Mouse (Mus musculus) neural tube, embryonic 15.5 days (tissue): Measurements from ENCODE around the gene 6030458C11Rik. TPM values are rescaled to one million over a fixed set of nuclear protein-coding genes. Genes with fewer than 3 reads are reported as not detected.

ENCODE experiments used
- ATAC-seq: fragments of 200-750 bp; cut with Nextera tagmentation; 2 replicates; pipeline ENCODE4 v1.8.0; 2017; ENCODE audit warnings: mild to moderate bottlenecking, moderate TSS enrichment, moderate library complexity; ENCODE audit not compliant: low FRiP score
- H3K27ac ChIP-seq: fragments of 300-500 bp; sonication (generic); replicated peaks from 2 replicates; pipeline ENCODE4 v1.5.1; 2015; ENCODE audit warnings: mild to moderate bottlenecking, inconsistent platforms
- H3K27me3 ChIP-seq: fragments of 300-500 bp; sonication (generic); replicated peaks from 2 replicates; pipeline ENCODE4 v1.6.1; 2015; ENCODE audit warnings: inconsistent platforms
- H3K36me3 ChIP-seq: fragments of 300-500 bp; sonication (generic); 2 replicates; pipeline ENCODE4 v1.6.1; 2015; ENCODE audit warnings: inconsistent platforms
- H3K4me1 ChIP-seq: fragments of 300-500 bp; sonication (generic); 2 replicates; pipeline ENCODE4 v1.6.1; 2015; ENCODE audit warnings: inconsistent platforms
- H3K4me2 ChIP-seq: fragments of 300-500 bp; sonication (generic); 2 replicates; pipeline ENCODE4 v1.6.1; 2015; ENCODE audit warnings: inconsistent platforms, mild to moderate bottlenecking, moderate library complexity
- H3K4me3 ChIP-seq: fragments of 300-500 bp; sonication (generic); replicated peaks from 2 replicates; pipeline ENCODE4 v1.5.1; 2015; ENCODE audit warnings: mild to moderate bottlenecking, inconsistent platforms
- H3K9ac ChIP-seq: fragments of 300-500 bp; sonication (generic); replicated peaks from 2 replicates; pipeline ENCODE4 v1.6.1; 2015; ENCODE audit warnings: mild to moderate bottlenecking, inconsistent platforms
- H3K9me3 ChIP-seq: fragments of 300-500 bp; sonication (generic); replicated peaks from 2 replicates; pipeline ENCODE4 v1.6.1; 2016; ENCODE audit warnings: inconsistent platforms
- WGBS: fragments of 180-500 bp; shearing (Covaris S2); methylation state at CpG from one replicate; pipeline ENCODE4 v1.1.7; 2015; ENCODE audit warnings: mixed read lengths; 5-methylcytosine and 5-hydroxymethylcytosine counted together
- polyA plus RNA-seq: library from polyadenylated mRNA; unstranded; fragments of >200 nt; fragmentation: Nextera tagmentation; extraction: Ambion mirVana; gene quantifications from 2 replicates; pipeline ENCODE4 v1.2.1, GENCODE M21; 2015

The 6030458C11Rik gene
- polyA plus RNA-seq, 1 experiment from 2014 or later: 37.3 TPM

DNA sequence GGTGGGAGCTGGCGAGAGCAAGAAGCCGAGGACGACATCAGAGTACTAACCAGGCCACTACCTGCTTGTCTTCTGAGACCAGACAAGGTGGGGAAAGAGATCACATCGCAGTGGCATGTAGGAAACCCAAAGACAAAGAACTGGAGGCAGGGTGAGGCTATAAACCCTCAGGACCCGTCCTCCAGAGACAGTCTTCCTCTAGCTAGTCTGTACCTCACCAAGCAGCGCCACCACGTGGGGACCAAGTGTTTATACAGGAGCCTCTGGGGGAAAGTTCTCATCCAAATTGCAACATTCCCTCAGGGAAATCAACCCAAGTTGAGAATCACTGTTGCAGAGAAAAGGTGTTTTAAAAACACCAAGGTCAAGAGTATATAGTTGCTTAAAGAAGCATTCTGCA, 18.4 kb upstream of the 6030458C11Rik start:
- no peak overlapping the region for H3K4me3 ChIP-seq
- WGBS: 83% methylated on average over 7 of the region's 7 CpGs
- peaks cover 84% of the 10 kb centered on the region for H3K36me3 ChIP-seq
- no peaks in the 10 kb centered on the region for H3K27me3 ChIP-seq
- no peaks in the 10 kb centered on the region for H3K9me3 ChIP-seq
- no peaks in the 10 kb centered on the region for H3K4me1 ChIP-seq
- H3K9ac ChIP-seq: no peak overlapping the region
- no peak overlapping the region for H3K4me2 ChIP-seq
- no peak for ATAC-seq
- H3K27ac ChIP-seq: no peak overlapping the region

DNA sequence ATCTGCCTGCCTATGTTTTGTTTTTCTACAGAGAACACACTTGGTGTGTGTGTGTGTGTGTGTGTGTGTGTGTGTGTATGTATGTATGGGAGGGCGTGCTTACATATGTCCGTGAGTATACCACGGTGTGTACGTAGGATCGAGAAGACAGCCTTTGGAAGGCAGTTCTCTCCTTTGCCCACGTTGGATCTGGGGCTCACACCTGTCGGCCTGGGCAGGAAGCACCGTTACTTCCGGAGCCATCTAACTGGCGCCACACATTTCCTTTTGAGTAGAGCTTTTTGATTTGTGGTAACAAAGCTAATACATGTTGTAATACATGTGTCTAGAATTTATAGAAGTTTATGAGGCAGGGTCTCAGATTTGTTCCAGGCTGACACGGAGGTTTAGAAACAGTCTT, 16.3 kb upstream of the 6030458C11Rik start:
- no peak overlapping the region for H3K4me2 ChIP-seq
- H3K27ac ChIP-seq: no peak overlapping the region
- no peak overlapping the region for H3K9ac ChIP-seq
- no peak for ATAC-seq
- 0 out of 2 replicates have a peak, but pooled peaks cover 1% of the 10 kb centered on the region for H3K4me1 ChIP-seq
- H3K4me3 ChIP-seq: no peak overlapping the region
- H3K27me3 ChIP-seq: no peaks in the 10 kb centered on the region
- WGBS: 95% methylated on average over 11 of the region's 11 CpGs
- H3K9me3 ChIP-seq: no peaks in the 10 kb centered on the region
- H3K36me3 ChIP-seq: peaks cover 84% of the 10 kb centered on the region

DNA sequence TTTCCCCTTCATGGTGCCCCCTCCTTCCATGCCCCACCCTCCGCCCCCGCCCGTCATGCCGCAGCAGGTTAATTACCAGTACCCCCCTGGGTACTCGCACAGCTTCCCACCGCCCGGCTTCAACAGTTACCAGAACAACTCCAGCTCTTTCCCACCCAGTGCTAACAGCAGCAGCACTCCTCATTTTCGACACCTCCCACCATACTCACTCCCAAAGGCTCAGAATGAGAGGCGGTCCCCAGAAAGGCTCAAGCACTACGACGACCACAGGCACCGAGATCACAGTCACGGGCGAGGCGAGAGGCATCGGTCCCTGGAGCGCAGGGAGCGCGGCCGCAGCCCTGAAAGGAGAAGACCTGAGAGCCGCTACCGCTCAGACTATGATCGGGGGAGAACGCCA, 9.8 kb upstream of the 6030458C11Rik start:
- WGBS: 92% methylated on average over 24 of the region's 24 CpGs
- peaks cover 68% of the 10 kb centered on the region for H3K36me3 ChIP-seq
- H3K9me3 ChIP-seq: no peaks in the 10 kb centered on the region
- no peak overlapping the region for H3K9ac ChIP-seq
- H3K4me1 ChIP-seq: 0 out of 2 replicates have a peak, but pooled peaks cover 2% of the 10 kb centered on the region
- ATAC-seq: no peak
- H3K27me3 ChIP-seq: no peaks in the 10 kb centered on the region
- no peak overlapping the region for H3K4me2 ChIP-seq
- no peak overlapping the region for H3K27ac ChIP-seq
- no peak overlapping the region for H3K4me3 ChIP-seq

DNA sequence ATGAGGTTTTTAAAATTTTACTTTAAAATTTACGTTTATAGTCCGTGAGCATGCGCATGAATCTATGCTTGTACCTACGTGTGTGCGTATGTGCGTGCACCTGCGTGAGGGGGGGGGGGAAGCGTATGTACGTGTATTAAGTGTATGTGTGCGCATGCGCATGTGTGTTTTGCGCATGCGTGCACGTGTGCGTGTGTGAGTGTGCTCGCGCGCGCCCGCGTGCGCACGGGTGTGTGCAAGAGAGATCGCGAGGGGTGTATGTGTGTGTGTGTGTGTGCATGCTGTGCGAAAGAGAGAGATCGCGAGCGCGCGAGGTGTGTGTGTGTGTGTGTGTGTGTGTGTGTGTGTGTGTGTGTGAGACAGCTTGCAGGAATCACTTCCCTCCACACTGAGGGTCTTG, 8.9 kb upstream of the 6030458C11Rik start:
- H3K4me1 ChIP-seq: 0 out of 2 replicates have a peak, but pooled peaks cover 2% of the 10 kb centered on the region
- H3K27ac ChIP-seq: no peak overlapping the region
- H3K4me3 ChIP-seq: no peak overlapping the region
- no peaks in the 10 kb centered on the region for H3K27me3 ChIP-seq
- WGBS: 99% methylated on average over 31 of the region's 31 CpGs
- no peaks in the 10 kb centered on the region for H3K9me3 ChIP-seq
- no peak for ATAC-seq
- H3K9ac ChIP-seq: no peak overlapping the region
- no peak overlapping the region for H3K4me2 ChIP-seq
- H3K36me3 ChIP-seq: peaks cover 73% of the 10 kb centered on the region

DNA sequence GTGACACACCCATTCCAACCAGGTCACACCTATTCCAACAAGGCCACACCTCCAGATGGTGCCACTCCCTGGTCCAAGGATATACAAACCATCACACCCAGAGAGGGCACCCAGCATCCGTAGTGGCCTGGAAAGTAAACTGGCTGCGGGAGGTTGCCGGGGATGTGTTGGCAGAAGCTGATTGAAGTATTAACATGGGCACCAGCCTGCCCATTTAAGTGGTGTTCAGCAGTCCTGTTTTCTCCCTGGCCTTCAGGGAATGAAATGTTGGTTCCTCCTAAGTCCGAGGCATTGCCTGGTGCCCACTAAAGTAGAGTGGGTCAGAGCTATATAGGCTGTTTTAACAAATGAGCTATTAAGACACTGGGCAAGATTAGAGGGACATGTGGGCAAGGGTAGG, 8.2 kb upstream of the 6030458C11Rik start:
- no peaks in the 10 kb centered on the region for H3K27me3 ChIP-seq
- H3K9me3 ChIP-seq: no peaks in the 10 kb centered on the region
- no peak overlapping the region for H3K9ac ChIP-seq
- WGBS: 98% methylated on average over 4 of the region's 4 CpGs
- H3K4me1 ChIP-seq: 0 out of 2 replicates have a peak, but pooled peaks cover 2% of the 10 kb centered on the region
- H3K4me2 ChIP-seq: no peak overlapping the region
- ATAC-seq: no peak
- no peak overlapping the region for H3K4me3 ChIP-seq
- peaks cover 73% of the 10 kb centered on the region for H3K36me3 ChIP-seq
- no peak overlapping the region for H3K27ac ChIP-seq

DNA sequence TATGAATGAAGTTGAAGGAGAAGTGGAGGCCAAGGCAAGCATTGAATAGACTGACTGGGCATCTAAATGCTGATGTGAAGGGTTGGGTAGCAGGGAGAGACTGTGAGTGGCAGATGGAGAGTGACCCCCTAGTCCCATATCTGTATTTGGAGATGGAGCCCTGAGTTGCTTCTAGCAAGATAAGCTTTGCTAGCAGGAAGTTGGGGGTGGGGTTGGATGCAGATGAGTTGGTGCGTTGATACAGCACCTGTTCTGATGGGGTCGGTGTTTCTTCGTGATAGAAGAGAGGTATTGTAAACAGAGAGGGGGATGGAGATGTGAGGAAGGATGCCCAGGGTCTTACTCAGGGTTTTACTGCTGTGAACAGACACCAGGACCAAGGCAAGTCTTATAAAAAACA, 5.4 kb upstream of the 6030458C11Rik start:
- no peak overlapping the region for H3K4me3 ChIP-seq
- peaks cover 60% of the 10 kb centered on the region for H3K36me3 ChIP-seq
- H3K4me2 ChIP-seq: no peak overlapping the region
- 94% methylated on average over 3 of the region's 3 CpGs for WGBS
- H3K9ac ChIP-seq: no peak overlapping the region
- H3K27ac ChIP-seq: no peak overlapping the region
- H3K27me3 ChIP-seq: no peaks in the 10 kb centered on the region
- H3K9me3 ChIP-seq: no peaks in the 10 kb centered on the region
- ATAC-seq: no peak
- H3K4me1 ChIP-seq: peaks cover 16% of the 10 kb centered on the region

DNA sequence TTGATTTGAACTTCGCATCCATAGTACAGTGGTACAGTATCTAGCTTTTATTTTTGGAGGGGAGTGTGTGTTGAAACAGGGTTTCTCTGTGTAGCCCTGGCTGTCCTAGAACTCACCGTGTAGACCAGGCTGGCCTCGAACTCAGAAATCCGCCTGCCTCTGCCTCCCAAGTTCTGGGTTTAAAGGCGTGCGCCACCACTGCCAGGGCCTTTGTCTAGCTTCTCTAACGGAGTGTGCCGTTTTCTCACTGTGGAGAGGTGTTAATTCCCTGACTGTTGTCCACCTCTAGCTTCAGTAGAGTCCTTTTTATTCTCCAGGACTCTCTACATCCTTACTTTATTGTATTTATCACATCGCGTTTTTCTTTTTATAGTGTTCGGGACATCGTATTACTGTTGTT, 959 bp upstream of the 6030458C11Rik start:
- no peak for ATAC-seq
- H3K9ac ChIP-seq: peak overlapping the region; percentile 67
- no peaks in the 10 kb centered on the region for H3K27me3 ChIP-seq
- peaks cover 47% of the 10 kb centered on the region for H3K36me3 ChIP-seq
- no peak overlapping the region for H3K27ac ChIP-seq
- peak overlapping the region; percentile 75 for H3K4me2 ChIP-seq
- H3K4me1 ChIP-seq: peaks cover 35% of the 10 kb centered on the region
- peak overlapping the region; percentile 97 for H3K4me3 ChIP-seq
- no peaks in the 10 kb centered on the region for H3K9me3 ChIP-seq
- WGBS: 55% methylated on average over 12 of the region's 12 CpGs

DNA sequence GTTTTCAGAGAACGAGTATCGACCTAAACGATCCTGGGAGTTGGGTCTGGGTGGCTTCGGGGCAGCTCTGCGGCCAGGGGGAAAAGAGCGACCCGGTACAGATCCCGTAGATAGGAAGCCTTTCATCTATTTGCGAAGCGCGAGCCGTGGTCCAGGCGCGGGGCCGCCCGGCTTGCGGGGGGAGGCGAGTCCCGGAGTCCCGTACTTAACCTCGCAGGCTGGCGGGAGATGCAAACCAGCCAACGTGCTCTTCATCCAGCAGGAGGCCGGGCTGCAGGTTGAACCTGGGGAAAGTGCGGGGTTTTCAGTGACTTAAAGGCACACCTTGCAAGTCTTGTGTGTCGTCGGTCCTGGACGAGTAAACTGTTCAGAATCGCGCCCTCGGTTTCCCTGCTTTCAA, 516 bp upstream of the 6030458C11Rik start:
- peak overlapping the region; percentile 75 for H3K4me2 ChIP-seq
- H3K4me1 ChIP-seq: peaks cover 35% of the 10 kb centered on the region
- H3K36me3 ChIP-seq: peaks cover 49% of the 10 kb centered on the region
- H3K9me3 ChIP-seq: no peaks in the 10 kb centered on the region
- ATAC-seq: peak; percentile 60
- H3K9ac ChIP-seq: peak overlapping the region; percentile 67
- peak overlapping the region; percentile 85 for H3K27ac ChIP-seq
- H3K27me3 ChIP-seq: no peaks in the 10 kb centered on the region
- under 1% methylated on average over 31 of the region's 31 CpGs for WGBS
- peak overlapping the region; percentile 97 for H3K4me3 ChIP-seq

DNA sequence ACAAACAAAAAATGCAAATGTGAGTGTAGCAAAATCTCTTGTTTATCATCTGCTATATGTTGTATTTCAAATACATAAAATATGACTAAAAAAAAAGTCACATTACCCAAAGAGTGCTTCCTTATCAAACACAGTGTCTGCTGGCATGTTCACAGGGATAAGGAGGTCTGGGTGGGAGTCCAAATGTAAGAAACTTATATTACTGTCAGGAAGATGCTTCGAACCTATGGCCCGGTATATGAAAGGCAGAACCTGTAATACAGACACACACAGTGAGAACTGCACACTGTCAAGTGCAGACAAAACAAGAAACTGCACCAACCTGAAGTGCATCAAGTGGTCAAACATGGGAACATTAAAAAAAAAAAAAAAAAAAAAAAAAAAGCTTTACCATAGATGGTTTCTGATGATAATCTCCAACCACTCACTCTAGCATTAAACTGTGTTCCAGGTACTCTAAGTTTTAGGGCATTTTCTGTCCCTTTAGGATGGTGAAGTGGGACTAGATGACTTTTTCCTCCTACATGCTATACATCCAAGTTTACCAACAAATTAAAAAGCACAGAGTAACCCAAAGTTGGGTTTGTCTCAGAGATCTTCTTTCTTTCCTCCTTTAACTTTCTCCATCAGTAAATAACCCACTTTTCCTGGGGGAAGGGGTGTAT, 862 bp downstream of the 6030458C11Rik start:
- Histone ChIP-seq H3K4me3 (peak overlapping the region; percentile 97), H3K36me3 (peaks cover 50% of the 10 kb centered on the region), H3K4me2 (peak overlapping the region; percentile 73), H3K27ac (no peak overlapping the region), H3K9ac (peak overlapping the region; percentile 88), H3K9me3 (no peaks in the 10 kb centered on the region), H3K27me3 (no peaks in the 10 kb centered on the region), H3K4me1 (peaks cover 35% of the 10 kb centered on the region)
- 96% methylated on average over 2 of the region's 2 CpGs for WGBS
- ATAC-seq: no peak

DNA sequence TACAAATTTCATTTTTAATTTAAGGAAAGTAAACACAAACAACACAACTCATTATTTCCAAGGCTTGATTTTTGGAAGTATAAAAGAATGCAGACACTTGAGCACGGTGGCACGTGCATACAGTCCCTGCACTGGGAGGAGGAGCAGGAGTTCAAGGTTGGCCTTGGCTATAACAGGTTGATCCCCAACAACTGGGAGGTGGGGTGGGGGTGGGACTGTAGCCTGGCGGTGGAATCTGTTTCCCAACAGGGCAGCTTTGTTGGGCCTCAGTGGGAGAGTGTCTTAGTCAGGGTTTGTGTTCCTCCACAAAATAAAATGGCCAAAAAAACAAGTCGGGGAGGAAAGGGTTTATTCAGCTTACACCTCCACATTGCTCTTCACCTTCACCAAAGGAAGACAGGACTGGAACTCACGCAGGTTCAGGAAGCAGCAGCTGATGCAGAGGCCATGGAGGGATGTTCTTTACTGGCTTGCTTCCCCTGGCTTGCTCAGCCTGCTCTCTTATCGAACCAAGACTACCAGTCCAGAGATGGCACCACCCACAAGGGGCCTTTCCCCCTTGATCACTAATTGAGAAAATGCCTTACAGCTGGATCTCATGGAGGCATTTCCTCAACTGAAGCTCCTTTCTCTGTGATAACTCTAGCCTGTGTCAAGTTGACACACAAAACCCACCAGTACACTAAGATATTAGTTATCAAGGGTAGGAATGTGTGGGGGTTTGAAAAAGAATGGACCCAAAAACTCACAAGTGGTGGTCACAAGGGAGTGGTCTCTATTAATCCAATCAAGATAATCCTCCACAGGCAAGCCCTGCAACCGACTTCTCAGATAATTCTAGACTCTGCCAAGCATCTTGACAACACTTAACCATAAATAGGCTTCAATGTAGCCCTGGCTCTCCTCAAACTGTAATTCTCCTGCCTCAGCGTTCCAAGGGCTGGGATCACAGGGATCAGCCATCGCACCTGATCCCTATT, 1.7 kb downstream of the 6030458C11Rik start:
- no peak overlapping the region for H3K9ac ChIP-seq
- H3K4me3 ChIP-seq: no peak overlapping the region
- ATAC-seq: no peak
- peaks cover 50% of the 10 kb centered on the region for H3K36me3 ChIP-seq
- 88% methylated on average over 9 of the region's 9 CpGs for WGBS
- H3K27ac ChIP-seq: no peak overlapping the region
- no peaks in the 10 kb centered on the region for H3K27me3 ChIP-seq
- peak overlapping the region; percentile 73; the same call in 1 of the 2 replicates for H3K4me2 ChIP-seq
- no peaks in the 10 kb centered on the region for H3K9me3 ChIP-seq
- H3K4me1 ChIP-seq: peaks cover 35% of the 10 kb centered on the region

DNA sequence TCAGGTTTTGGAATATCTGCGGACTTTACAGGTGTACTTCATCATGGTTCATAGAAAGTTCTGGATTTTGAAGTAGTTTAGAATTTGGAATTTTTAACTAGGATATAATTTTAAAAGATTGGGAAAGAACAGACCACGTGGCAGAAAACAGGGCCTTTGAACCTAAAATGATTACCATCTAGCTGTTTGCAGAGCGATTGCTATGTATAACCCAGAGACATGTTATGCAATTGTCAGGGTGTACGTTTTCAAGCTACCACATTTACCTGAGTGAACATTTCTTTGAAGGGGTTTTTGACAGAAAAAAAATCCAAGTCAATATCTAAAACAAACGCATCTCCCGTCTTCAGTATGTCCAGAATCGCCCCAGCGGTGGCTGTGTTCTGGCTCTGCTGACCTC, 6.9 kb downstream of the 6030458C11Rik start:
- H3K4me3 ChIP-seq: no peak overlapping the region
- no peaks in the 10 kb centered on the region for H3K27me3 ChIP-seq
- peaks cover 83% of the 10 kb centered on the region for H3K36me3 ChIP-seq
- ATAC-seq: no peak
- WGBS: 94% methylated on average over 8 of the region's 8 CpGs
- no peaks in the 10 kb centered on the region for H3K9me3 ChIP-seq
- H3K4me1 ChIP-seq: peaks cover 7% of the 10 kb centered on the region; the same call in 1 of the 2 replicates
- no peak overlapping the region for H3K4me2 ChIP-seq
- no peak overlapping the region for H3K9ac ChIP-seq
- H3K27ac ChIP-seq: no peak overlapping the region

DNA sequence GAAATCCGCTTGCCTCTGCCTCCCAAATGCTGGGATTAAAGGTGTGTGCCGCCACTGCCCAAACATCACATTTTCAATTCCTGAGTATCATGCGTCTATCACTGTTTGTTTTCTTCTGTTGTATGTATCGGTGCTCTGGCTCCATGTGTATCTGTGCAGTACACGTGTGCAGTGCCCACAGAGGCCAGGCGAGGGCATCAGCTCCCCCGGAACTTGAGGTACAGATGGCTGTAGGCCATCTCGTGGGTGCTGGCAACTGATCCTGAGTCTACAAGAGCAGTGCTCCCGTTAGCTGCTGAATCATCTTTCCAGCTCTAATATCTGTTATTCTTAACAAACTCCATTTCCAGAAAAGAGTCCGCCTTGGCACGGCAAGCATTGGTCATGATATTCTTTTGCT, 11.8 kb downstream of the 6030458C11Rik start:
- Histone ChIP-seq H3K9me3 (no peaks in the 10 kb centered on the region), H3K27ac (no peak overlapping the region)
- 98% methylated on average over 11 of the region's 11 CpGs for WGBS

More for the DNA sequence above, 11.8 kb downstream of the 6030458C11Rik start:
- H3K4me1 ChIP-seq: no peaks in the 10 kb centered on the region
- no peaks in the 10 kb centered on the region for H3K27me3 ChIP-seq
- H3K36me3 ChIP-seq: peaks cover 82% of the 10 kb centered on the region
- no peak overlapping the region for H3K9ac ChIP-seq
- no peak for ATAC-seq
- H3K4me3 ChIP-seq: no peak overlapping the region
- no peak overlapping the region for H3K4me2 ChIP-seq
